Comparison of ENCODE assay signal across 8 mouse cellular contexts in the genomic region with DNA sequence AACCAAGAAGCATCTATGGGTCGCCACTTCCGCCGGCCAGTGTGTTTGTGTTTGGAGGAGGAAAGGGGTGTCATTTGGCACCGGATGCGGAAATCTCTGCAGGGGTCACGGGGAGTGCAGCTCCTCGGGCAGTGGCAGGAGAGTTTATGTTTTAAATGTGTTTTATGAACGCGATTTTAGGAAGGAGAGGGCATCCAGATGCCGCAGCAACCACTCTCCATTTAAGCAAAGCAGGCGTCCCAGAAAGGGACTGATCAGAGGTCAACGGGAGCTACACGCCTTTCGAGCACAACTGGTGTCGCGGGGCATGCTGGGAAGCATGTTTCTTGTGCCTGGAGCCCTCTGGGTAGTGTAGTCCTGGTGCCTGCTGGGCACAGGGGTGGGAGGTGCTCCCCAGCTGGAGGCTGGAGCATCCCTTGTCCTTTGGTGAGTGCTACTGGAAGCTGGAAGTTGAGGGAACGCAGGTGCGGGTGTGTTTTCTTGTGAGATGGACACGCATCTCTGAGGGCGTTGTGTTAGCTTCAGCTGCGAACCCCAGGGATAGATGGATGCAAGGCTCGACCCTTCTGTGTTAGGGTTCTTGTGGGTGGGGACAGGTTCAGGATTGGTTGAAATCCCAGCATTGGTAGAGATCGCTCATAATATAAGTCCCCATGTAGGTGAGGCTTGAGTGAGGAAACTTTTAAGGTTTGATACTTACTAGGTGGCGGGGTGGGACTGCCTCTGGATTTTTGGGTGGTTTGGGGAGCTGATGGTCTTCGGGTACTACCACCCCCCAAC.
DNase-seq lines count a peak whose midpoint lies in the region; ATAC-seq and TF ChIP-seq lines count a peak whose summit lies in the region.

No protein-coding gene starts in this region.

- peaks cover 20% of the 10 kb centered on the region for H3K27me3 ChIP-seq in heart, embryonic 14.5 days (ENCODE audit: control insufficient read depth, insufficient read depth, low read length)
- H3K27me3 ChIP-seq in liver, embryonic 11.5 days (replicated peaks; ENCODE audit: control insufficient read depth, insufficient read depth, low read length) = no peaks in the 10 kb centered on the region
- H3K27me3 ChIP-seq in myocyte (ENCODE audit: control insufficient read depth, insufficient read depth, insufficient read length) = no peaks in the 10 kb centered on the region

- H3K9me3 ChIP-seq in heart, embryonic 14.5 days (ENCODE audit: control insufficient read depth, low read length) = 0 out of 2 replicates have a peak, but pooled peaks cover 3% of the 10 kb centered on the region
- H3K9me3 ChIP-seq in liver, embryonic 11.5 days (ENCODE audit: control insufficient read depth, low read length) = no peaks in the 10 kb centered on the region

- H3K36me3 ChIP-seq in heart, embryonic 14.5 days (ENCODE audit: control insufficient read depth, insufficient read depth, low read length) = no peaks in the 10 kb centered on the region
- H3K36me3 ChIP-seq in liver, embryonic 11.5 days (ENCODE audit: control insufficient read depth, insufficient read depth, low read length) = no peaks in the 10 kb centered on the region
- H3K36me3 ChIP-seq in myocyte (ENCODE audit: control insufficient read depth, insufficient read depth) = no peaks in the 10 kb centered on the region

- peak overlapping the region; percentile 46 to 62 for H3K4me3 ChIP-seq in heart, embryonic 14.5 days (ENCODE audit: control insufficient read depth in 1 of 2, insufficient read depth in 1 of 2, low read depth in 1 of 2, low read length in 2 of 2)
- H3K4me3 ChIP-seq in liver, embryonic 11.5 days (ENCODE audit: low read depth, low read length) = peak overlapping the region; percentile 61
- peak overlapping the region; percentile 34 for H3K4me3 ChIP-seq in myocyte

- WGBS in heart, embryonic 14.5 days = 7% methylated on average over 25 of the region's 25 CpGs
- 8% methylated on average over 25 of the region's 25 CpGs for WGBS in liver, embryonic 11.5 days

- H3K9ac ChIP-seq in heart, embryonic 14.5 days (ENCODE audit: low read length) = peak overlapping the region; percentile 66
- H3K9ac ChIP-seq in liver, embryonic 11.5 days (ENCODE audit: low read depth, low read length) = peak overlapping the region; percentile 63

- peak overlapping the region; percentile 19 to 43; a peak in 3 of 4 replicates for H3K27ac ChIP-seq in heart, embryonic 14.5 days (replicated peaks in 1 of 2; ENCODE audit: control insufficient read depth in 1 of 2, insufficient read depth in 1 of 2, low read depth in 2 of 2, low read length in 2 of 2)
- H3K27ac ChIP-seq in liver, embryonic 11.5 days (ENCODE audit: low read depth, low read length) = peak overlapping the region; percentile 28; the same call in 1 of the 2 replicates

- TF ChIP-seq POLR2A in myocyte (IDR thresholded peaks at IDR 0.05; ENCODE audit: insufficient read length, low read depth) = peak; percentile 20

- peak overlapping the region; percentile 75 for H3K4me2 ChIP-seq in heart, embryonic 14.5 days (ENCODE audit: low read length)
- peak overlapping the region; percentile 68 for H3K4me2 ChIP-seq in liver, embryonic 11.5 days
- peak overlapping the region; percentile 90 for H3K4me2 ChIP-seq in myocyte (ENCODE audit: low read depth)

- H3K4me1 ChIP-seq in heart, embryonic 14.5 days (ENCODE audit: control insufficient read depth in 2 of 2, insufficient read depth in 2 of 2, low read length in 2 of 2) = peaks cover 0 to 6% of the 10 kb centered on the region in 2 experiments; a peak in 2 of 4 replicates
- no peaks in the 10 kb centered on the region for H3K4me1 ChIP-seq in liver, embryonic 11.5 days (replicated peaks; ENCODE audit: control insufficient read depth, insufficient read depth, low read length)

- H3K79me2 ChIP-seq in myocyte (ENCODE audit: control insufficient read depth, insufficient read depth) = no peaks in the 10 kb centered on the region

- peak; percentile 92 for ATAC-seq in heart, embryonic 14.5 days (ENCODE audit: insufficient number of reproducible peaks, insufficient read depth, low FRiP score, low read depth)
- ATAC-seq in liver, embryonic 11.5 days (replicated peaks; ENCODE audit: low FRiP score) = peak; percentile 95

- DNase-seq in A20 (ENCODE audit: low read depth, low spot score) = peak; percentile 93
- peak; percentile 97 for DNase-seq in brain, adult 2 months (ENCODE audit: low read depth, low spot score)
- peak; percentile 65 for DNase-seq in fibroblast of lung, adult 2 months (ENCODE audit: low read depth)
- DNase-seq in kidney, postnatal 10 days = peak; percentile 90
- DNase-seq in liver, embryonic 11.5 days (ENCODE audit: low spot score) = peak; percentile 84
- DNase-seq in spleen, postnatal 4 days (ENCODE audit: low spot score in 2 of 2) = peak; percentile 54 to 77

- no peak overlapping the region for H3ac ChIP-seq in myocyte (ENCODE audit: control insufficient read depth, insufficient read length)

TF ChIP-seq in myocyte, 11 proteins besides CTCF, POLR2A, EP300 and RAD21:
- peak in 1 of 3 experiments; percentile 40 for TF ChIP-seq MYOG (IDR thresholded peaks at IDR 0.05; ENCODE audit: control insufficient read depth in 1 of 3, insufficient read depth in 1 of 3, insufficient read length in 2 of 3, low read depth in 2 of 3)
- TF ChIP-seq REST (IDR thresholded peaks at IDR 0.05; ENCODE audit: insufficient read depth, insufficient read length) = no peak
- TF ChIP-seq CEBPB (IDR thresholded peaks at IDR 0.05; ENCODE audit: insufficient read depth, poor library complexity, severe bottlenecking) = no peak
- no peak for TF ChIP-seq MYOD1 (IDR thresholded peaks at IDR 0.05; ENCODE audit: control insufficient read depth in 1 of 3, insufficient read length in 2 of 3, low read depth in 2 of 3)
- TF ChIP-seq POLR2AphosphoS2 (IDR thresholded peaks at IDR 0.05; ENCODE audit: insufficient read length, low read depth) = no peak
- peak; percentile 53 for TF ChIP-seq USF1 (IDR thresholded peaks at IDR 0.05; ENCODE audit: low read depth)
- no peak for TF ChIP-seq SRF (IDR thresholded peaks at IDR 0.05; ENCODE audit: control insufficient read depth, insufficient read length, low read depth)
- TF ChIP-seq TCF12 (IDR thresholded peaks at IDR 0.05; ENCODE audit: insufficient read depth, poor library complexity, severe bottlenecking) = no peak
- TF ChIP-seq TCF3 (IDR thresholded peaks at IDR 0.05; ENCODE audit: insufficient read length, low read depth) = no peak
- TF ChIP-seq MAX (IDR thresholded peaks at IDR 0.05; ENCODE audit: low read depth) = no peak
- TF ChIP-seq E2F4 (IDR thresholded peaks at IDR 0.05; ENCODE audit: insufficient read depth) = no peak

Comparison
In these comparisons a context has a peak if more than half of its experiments do, and no peak if none do; other contexts are left out.
1. Peak in every context shown above with its lines: DNase-seq, ATAC-seq, H3K4me3 ChIP-seq and H3K27ac ChIP-seq.